Mouse (Mus musculus) gastrocnemius, adult 2 months (tissue): ENCODE results near the gene Ccdc54. TPM values are rescaled to one million over a fixed set of nuclear protein-coding genes. Genes with fewer than 3 reads are reported as not detected.

ENCODE experiments used
- DNase-seq: peaks from one replicate; pipeline ENCODE4 v3.0.0; 2022
- H3K27ac ChIP-seq: fragments of 200-600 bp; 2 replicates; pipeline ENCODE4 v1.8.1; 2022; ENCODE audit warnings: mild to moderate bottlenecking
- H3K4me3 ChIP-seq: fragments of 200-600 bp; 2 replicates; pipeline ENCODE4 v1.8.1; 2022; ENCODE audit warnings: mild to moderate bottlenecking, moderate library complexity
- CTCF ChIP-seq: fragments of 200-600 bp; IDR thresholded peaks from 2 replicates; pipeline ENCODE4 v1.8.1; 2022; ENCODE audit warnings: antibody characterized with exemption, mild to moderate bottlenecking, moderate library complexity
- intact Hi-C: fragments of 180-260 bp; cut with DNase I; formaldehyde crosslinking; loops from one replicate; pipeline ENCODE4 v1.15.1; 2025
- long read RNA-seq, 2 experiments: library from polyadenylated mRNA; stranded (forward); transcript quantifications; one replicate each; pipeline ENCODE4 v2.0.0; 2021
- total RNA-seq, 2 experiments: library from RNA; stranded (reverse); gene quantifications; 2 replicates each; pipeline ENCODE4 v1.2.3; 2021

Ccdc54 gene
- total RNA-seq: not detected
- long read RNA-seq, experiment 1: 0 reads
- long read RNA-seq, experiment 2: 0 reads

DNA sequence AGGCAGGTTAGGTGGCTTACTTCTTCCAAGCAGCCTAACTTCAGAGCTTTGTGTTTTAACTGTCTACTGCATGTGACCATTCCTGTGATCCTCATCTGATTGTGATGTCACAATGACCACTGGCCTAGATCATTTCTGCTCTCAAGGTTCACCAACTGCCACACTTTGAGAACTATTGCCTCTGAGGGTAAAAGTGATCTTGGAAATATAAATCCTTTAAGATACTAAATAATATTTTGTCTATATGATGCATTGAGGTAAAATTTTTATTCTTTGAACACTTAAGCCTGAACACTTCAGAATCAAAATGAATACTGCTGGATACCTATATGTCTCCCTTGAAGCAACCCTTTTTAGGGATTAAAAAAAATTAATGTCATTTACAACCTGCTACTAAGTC lies at the start of gene Ccdc54:
Ccdc54 (minus strand) TSS at position 101 of the 400 bp plus-strand sequence.
- intact Hi-C loops: no loop called here
- no peak within 1 kb of the TSS for H3K4me3 ChIP-seq
- no peak for DNase-seq
- TF ChIP-seq CTCF: no peak
- H3K27ac ChIP-seq: no peak within 1 kb of the TSS

DNA sequence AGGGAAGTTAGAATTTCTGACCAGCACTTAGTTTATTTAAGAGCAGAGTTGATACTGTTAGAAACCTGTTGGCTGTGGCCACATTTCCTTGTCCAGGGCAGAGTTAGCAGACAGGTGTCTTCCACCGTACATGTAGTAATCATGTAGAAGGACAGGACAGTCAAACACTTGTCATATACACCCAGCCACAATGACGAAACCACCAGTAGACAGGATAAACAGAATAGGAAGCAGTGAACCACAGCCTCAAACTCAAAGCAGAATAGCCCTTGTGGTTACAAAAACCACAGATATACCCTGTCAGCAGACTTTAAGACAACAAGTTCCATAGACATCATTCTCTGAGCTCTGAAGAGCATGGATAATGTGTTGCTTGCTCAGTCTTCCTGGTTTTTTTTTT lies 41.6 kb upstream of the Ccdc54 start:
- Histone ChIP-seq H3K4me3 (no peak overlapping the region), H3K27ac (no peak overlapping the region)
- intact Hi-C loops: no loop called here
- no peak for TF ChIP-seq CTCF
- DNase-seq: no peak

DNA sequence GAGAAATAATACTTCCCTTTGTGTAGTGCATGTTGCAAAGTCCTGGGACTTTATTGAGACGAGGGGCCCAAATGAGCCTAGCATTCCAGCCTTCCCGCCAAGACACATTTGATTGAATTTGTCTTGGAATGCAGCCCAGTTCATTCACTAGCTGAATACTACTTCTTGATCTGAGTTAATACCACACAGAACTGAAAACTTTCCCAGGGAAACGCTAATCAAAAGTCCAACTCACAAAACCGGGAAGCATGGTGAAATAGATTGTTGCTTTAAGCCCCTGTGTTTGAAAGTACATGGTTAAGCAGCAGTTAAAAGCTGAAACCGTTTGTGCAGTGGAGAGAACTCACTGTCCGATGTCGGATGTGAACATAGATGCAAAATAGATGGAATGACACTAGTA lies 24.6 kb upstream of the Ccdc54 start:
- no peak for DNase-seq
- Histone ChIP-seq H3K4me3 (no peak overlapping the region), H3K27ac (no peak overlapping the region)
- intact Hi-C loops: no loop called here
- TF ChIP-seq CTCF: no peak

DNA sequence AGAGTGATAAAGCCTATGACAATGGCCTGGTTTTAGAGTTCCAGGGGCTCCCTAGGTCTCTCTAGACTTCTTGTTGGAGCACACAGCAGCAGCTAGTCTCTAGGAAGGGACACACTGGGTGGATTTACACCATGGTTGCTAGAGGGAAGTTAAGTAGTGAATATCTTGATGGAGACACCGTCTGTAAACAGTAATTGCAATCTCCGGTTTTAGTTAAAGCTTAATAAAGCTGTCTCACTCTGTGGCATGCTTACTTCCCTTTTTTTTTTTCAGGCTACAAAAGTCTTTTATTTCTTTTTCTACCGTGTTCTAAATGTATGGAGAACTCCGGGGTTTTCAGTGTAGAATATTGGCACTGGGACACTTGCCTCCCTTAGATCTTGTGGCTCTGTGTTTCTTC lies 22.0 kb upstream of the Ccdc54 start:
- Histone ChIP-seq H3K27ac (no peak overlapping the region), H3K4me3 (no peak overlapping the region)
- TF ChIP-seq CTCF: no peak
- no peak for DNase-seq
- intact Hi-C loops: no loop called here

DNA sequence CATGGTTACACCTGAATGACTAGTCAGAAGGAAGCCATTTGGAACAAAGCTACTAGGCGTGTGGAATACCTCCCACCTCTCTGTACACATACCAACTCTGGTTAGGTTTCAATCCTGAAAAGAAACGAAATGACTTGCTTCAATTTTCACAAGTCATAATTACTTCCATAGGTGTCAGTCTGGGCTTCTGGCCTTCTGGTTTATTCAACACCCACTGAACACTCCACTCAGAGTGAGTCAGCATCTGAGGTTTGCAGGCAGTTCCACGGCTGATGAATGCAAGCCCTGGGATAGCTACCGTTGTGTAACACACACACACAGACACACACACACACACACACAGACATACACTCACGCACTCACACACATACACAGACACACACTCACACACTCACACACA lies 19.6 kb upstream of the Ccdc54 start:
- Histone ChIP-seq H3K27ac (no peak overlapping the region), H3K4me3 (no peak overlapping the region)
- intact Hi-C loops: no loop called here
- no peak for DNase-seq
- TF ChIP-seq CTCF: no peak

DNA sequence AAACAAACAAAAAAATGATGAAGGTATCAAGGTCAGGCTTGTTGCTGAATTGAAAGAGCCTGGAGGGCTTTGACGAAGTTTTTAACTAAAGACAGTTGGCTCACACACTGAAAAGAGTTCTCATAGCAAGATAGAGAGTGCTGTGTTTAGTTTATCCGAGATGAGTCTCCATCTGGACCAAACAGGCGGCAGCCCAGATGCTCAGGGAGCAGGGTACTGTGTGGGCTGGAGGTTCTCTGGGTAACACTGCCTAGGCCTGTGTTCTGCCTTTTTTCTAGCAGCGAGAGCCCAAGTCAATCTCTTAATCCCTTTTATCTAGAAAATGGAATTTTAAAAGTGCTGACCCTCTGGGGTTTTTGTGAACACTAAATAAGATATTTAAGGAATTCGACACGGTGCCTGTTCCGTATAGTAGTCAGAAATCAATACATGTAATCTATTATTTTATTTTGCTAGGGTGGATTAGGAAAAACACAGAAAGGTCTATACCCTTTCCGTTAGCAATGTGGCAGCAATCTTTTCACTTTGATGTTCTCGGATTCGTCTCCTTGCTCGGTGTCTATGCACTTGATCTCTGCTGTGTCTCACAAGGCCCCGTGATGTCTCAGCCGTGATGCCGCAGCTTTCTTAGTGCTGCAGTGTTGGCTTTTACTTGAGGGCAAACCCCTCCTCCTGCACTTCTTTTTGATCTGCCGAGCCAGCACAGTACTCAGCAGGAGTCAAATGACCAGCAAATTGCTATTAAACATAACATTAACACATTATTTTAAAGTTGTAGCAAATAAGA lies 17.0 kb upstream of the Ccdc54 start:
- no peak overlapping the region for H3K27ac ChIP-seq

DNA sequence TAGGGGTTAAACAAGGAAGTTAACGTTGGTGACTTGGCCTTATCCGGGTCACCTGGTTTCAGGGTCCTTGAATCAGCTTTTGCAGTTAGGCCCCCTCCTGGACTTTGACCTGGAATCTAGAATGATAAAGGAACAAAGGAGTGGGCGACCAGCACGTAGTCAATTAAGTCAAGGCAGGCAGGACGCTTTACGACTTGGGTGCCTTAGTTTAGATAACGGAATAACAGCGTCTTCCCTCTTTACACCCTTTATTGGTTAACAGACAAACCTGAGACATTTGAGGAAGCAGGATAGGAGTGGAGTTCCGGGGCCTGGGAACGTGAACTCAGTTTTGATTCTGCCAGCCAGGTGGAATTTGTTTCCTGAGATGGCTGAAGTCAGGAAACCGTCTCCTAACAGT lies 13.9 kb upstream of the Ccdc54 start:
- Histone ChIP-seq H3K27ac (no peak overlapping the region), H3K4me3 (no peak overlapping the region)
- intact Hi-C loops: no loop called here
- no peak for DNase-seq
- TF ChIP-seq CTCF: no peak

More for the DNA sequence above, 17.0 kb upstream of the Ccdc54 start:
- no peak overlapping the region for H3K4me3 ChIP-seq
- DNase-seq: no peak
- no peak for TF ChIP-seq CTCF
- intact Hi-C loops: no loop called here

DNA sequence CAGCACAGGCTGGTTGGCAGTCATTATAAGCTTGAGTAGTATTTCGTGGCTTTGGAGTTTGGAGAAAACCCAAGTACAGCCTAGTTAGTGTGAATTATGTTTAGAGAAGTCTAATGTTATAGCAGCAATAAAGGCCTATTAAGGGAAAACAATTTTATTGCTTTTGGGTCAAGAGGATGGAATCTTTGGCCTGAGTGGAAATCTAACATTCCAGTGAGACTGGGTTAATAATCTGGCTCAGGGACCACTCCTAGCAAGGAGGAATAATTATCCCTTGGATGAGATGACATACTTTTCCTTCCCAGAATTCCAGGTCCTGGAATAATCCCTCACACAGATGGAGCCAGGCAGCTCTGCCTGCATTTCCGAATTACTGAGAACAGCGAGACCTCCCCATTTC lies 11.0 kb upstream of the Ccdc54 start:
- no peak for TF ChIP-seq CTCF
- no peak for DNase-seq
- Histone ChIP-seq H3K27ac (no peak overlapping the region), H3K4me3 (no peak overlapping the region)
- intact Hi-C loops: no loop called here

DNA sequence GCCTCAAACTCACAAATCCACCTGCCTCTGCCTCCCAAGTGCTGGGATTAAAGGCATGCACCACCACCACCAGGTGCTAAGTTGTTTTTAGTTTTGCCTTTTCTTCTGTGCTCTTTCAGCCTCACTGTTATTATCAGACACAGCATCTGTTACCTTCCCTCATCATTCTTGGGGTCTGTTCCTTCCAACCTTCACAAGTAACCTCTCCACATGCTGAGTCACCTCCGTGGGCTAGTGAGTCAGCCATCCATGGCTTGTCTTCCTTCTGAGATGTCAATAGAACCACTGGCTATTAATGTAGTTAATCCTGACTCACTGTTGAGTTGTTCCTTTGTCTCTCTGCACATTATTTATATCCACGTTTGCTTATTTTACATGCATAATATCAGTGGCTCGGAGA lies 9.7 kb upstream of the Ccdc54 start:
- no peak overlapping the region for H3K27ac ChIP-seq
- intact Hi-C loops: no loop called here
- no peak for TF ChIP-seq CTCF
- no peak for DNase-seq
- H3K4me3 ChIP-seq: no peak overlapping the region

DNA sequence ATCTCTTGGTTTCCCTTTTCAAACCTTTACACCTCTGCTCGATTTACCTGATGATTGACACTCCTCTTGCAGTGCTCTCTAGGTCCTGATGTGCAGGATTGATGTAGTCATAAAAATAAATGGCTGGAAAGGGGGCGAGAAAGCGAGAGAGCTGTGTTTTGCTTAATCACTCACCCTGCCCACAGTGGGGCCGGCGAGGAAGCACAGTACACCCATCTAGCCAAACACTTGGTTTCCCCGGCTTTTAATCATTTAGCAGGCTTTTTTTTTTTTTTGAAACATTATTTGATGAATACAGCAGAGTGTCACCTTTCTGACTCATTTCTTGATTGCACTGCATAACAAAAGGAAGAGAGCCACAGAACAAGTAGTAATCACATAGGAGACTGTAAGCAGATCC lies 5.7 kb upstream of the Ccdc54 start:
- TF ChIP-seq CTCF: no peak
- no peak overlapping the region for H3K27ac ChIP-seq
- DNase-seq: no peak
- H3K4me3 ChIP-seq: no peak overlapping the region
- intact Hi-C loops: no loop called here

DNA sequence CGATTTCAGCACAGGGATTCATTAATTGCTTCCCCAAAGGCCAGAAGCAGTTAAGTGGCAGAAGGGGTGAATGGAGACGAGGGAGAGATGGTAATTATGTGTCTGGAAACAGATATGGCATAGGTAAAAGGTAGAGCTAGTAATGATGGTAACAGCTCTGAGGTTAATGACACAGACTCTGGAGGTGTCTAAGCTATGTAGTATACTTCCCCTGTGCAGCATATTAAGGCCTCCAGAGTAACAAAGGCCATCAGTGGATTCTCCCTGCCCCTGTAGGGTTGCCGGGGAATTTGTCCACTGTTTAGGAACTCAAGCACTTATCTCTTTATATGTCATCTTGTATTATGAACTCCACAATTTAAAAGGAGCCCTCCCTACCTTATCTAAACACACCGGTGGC lies 5.2 kb upstream of the Ccdc54 start:
- intact Hi-C loops: no loop called here
- no peak for TF ChIP-seq CTCF
- no peak overlapping the region for H3K4me3 ChIP-seq
- no peak for DNase-seq
- H3K27ac ChIP-seq: no peak overlapping the region

DNA sequence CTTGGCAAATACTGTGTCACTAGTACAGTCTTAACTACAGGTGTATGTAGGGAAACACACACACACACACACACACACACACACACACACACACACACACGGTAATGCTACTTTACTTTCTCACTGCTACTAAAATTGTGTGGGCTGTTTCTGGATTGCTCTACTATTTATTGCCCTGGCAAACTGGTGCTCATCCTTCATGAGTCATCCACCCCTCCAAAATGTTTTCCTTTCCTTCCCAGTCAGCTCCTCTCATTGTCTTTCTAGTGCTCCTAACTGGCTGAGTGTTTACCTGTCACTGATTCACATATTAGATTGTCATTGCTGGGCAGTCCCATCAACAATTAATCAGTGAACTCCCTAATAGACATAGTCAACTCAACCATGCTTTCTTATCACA lies 3.9 kb upstream of the Ccdc54 start:
- no peak overlapping the region for H3K27ac ChIP-seq
- H3K4me3 ChIP-seq: no peak overlapping the region
- no peak for TF ChIP-seq CTCF
- intact Hi-C loops: no loop called here
- no peak for DNase-seq

DNA sequence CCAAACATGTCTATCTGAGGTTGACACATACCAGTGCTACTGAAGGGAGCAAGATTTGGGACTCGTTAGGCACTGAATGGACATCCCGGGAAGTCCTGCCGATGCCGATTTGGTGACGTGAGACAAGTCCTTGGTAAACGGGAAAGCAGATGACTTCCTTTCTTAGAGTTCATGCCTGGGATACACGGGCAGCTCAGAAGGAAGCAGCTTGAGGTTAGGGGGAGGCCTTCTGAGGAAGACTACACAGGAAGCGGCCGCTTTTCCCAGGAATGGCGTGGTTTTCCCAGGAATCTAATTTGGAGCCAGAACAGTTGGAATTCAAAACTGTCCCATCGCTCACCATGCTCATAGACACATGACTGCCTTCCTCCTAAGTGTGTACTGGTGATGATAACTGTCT lies 2.4 kb upstream of the Ccdc54 start:
- intact Hi-C loops: no loop called here
- TF ChIP-seq CTCF: no peak
- H3K27ac ChIP-seq: no peak overlapping the region
- no peak overlapping the region for H3K4me3 ChIP-seq
- DNase-seq: no peak

DNA sequence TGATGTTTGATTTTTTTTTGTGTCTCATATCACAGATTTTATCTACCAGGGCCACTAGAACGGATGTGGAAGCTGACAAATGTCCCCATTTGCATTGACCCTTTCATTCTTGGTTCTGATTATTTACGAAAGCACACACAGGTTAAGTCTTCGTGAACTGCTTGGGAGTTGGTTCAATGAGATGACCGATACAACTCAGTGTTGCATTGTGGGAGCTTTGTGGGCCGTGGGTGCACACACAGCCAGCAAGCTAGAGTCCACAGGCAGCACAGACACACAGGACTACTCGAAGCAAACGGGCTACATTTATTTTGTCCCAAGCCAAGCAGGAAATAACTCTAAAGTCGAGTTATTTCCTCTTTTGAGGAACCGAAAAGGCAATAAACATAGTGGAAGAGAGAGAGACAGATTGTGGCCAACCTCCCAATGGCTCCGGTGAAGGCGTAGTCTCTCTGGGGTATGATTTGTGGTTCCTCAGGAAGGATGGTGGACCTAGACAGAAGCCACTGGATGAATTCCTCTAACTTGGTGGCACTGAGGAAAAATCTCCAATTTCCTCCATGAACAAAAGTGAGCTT lies 1.3 kb downstream of the Ccdc54 start:
- DNase-seq: no peak
- no peak for TF ChIP-seq CTCF
- Histone ChIP-seq H3K27ac (no peak overlapping the region), H3K4me3 (no peak overlapping the region)
- intact Hi-C loops: no loop called here
